Mouse (Mus musculus): ENCODE measurements around the gene Cxcr2.

The Cxcr2 gene

GRCm38 (mm10) chr1:74153461-74154184 lies at the start of gene Cxcr2:
Gene Cxcr2 (plus strand): TSS chr1:74153989.
- CTCF ChIA-PET: interaction anchor here (1.1 kb wide), 1 partner anchor 76 kb away, joined by 3 read pairs; no protein-coding TSS in a partner anchor

GRCm38 (mm10) chr1:74105660-74106059 lies 48.1 kb upstream of the Cxcr2 start:
- CTCF ChIA-PET: no interaction called here

GRCm38 (mm10) chr1:74106214-74106613 lies 47.6 kb upstream of the Cxcr2 start:
- CTCF ChIA-PET: no interaction called here

DNA sequence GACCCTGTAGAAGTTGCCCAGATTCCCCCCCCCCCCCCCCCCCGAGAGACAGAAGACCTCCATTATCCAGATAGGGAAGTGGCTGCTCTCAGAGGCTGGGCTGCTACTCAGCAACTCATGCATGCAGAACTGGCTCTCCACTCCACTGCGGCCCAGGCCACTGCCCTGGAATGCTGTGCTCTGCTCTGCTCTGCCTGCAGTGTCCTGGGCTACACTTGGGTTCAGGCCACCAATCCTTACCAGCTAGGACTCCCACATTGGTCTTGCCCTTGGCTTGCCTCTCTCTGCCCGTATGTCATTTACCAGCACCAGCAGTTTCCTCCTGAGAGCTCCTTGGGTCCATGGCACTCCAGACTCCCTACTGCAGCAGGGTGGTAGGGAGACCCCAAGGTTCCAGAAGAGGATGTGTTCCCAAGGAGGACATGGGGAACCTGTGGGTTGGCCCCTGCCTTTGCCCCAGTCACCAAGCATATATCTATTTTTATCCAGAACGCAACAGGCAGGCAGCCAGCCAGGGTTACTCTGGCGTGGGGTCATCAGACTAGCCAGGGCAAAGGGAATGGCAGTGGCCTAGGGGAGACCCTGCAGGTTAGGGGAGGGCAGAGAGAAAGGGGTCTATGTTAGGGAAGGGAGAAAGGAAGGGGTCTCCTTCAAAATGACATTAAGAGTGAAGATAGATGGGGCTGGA lies 45.7 kb upstream of the Cxcr2 start:
- CTCF ChIA-PET: no interaction called here

GRCm38 (mm10) chr1:74109670-74110069 lies 44.1 kb upstream of the Cxcr2 start:
- CTCF ChIA-PET: interaction anchor here (0.6 kb wide), 1 partner anchor 126 kb away, joined by 7 read pairs; the partner anchor contains the start of gene Arpc2

DNA sequence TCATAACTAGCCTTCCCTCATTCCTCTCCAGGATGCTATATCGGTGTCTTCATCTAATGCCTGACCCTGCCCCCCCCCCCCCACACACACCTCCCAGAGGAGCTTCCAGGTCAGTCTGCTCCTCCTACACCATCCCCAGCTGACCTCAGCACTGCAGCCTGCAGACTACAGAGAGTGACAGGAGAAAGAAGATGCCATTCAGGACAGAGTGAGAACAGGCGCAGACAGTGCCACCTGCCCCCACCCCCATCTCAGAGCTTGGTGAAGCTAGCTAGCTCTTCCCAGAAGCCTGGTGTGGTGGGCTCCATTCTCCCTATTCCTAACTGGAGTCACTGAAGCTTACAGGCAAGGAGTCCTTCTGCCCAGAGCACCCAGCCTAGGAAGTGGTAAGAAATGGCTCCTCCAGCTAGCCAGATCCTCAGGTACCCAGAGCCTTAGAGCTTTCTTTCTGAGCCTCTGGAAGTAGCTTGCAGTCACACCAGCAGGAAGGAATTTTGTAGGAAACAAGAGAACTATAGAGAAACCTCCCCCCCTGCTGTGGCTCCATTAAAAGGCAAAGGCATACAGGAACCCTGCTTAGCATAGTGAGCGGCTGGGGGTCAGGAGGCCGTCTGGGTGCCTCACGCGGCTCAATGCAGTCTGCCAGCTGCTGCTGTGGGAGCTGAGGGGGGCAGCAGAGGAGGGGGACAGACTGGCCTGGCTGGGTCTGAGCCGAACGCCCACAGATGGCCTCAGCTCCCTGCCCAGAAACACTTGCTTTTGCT lies 42.7 kb upstream of the Cxcr2 start:
- CTCF ChIA-PET: no interaction called here

DNA sequence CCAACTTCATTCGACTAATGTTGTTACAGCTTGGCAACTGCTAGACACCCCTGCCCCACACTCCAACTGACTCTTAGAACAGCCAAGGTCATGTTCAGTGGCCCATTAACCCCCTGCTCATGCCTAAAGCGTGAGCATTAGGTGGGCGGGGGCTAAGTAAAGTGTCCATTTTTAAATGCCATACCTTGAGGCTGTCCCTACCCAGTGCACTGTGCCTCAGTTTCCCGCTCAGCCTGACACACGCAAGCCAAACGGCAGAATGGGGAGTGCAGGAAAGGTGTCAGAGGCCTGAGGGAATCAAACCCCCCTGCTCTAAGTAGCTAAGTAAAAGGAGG lies 42.1 kb upstream of the Cxcr2 start:
- CTCF ChIA-PET: no interaction called here

- CTCF ChIA-PET: no interaction called here
These were observed 40.7 kb upstream of the Cxcr2 start for GRCm38 (mm10) chr1:74113071-74113470.

- CTCF ChIA-PET: no interaction called here
These were observed 35.9 kb upstream of the Cxcr2 start for GRCm38 (mm10) chr1:74117876-74118275.

DNA sequence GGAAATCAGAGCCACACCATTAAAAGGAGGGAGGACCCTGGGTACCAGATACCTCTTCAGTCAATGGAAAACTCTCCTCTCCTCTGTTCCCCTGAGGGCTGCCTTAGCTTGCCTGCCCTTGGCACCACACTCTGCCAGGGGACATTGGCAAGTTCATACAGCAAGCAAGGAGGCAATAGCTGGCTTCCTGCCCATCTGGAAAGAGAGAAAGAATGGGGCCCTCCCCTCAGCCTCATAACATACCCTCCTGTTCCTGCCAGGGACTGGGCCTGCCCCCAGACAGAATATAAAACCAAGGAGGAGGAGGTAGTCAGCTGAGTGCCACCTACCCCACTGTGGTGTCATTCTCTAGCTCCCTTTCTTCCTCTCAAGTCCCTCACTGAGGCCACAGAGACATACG lies 34.7 kb upstream of the Cxcr2 start:
- CTCF ChIA-PET: no interaction called here

- CTCF ChIA-PET: no interaction called here
These were observed 32.7 kb upstream of the Cxcr2 start for GRCm38 (mm10) chr1:74121138-74121537.

- CTCF ChIA-PET: no interaction called here
These were observed 31.8 kb upstream of the Cxcr2 start for GRCm38 (mm10) chr1:74121821-74122576.

GRCm38 (mm10) chr1:74123215-74123614 lies 30.6 kb upstream of the Cxcr2 start:
- CTCF ChIA-PET: no interaction called here

- CTCF ChIA-PET: interaction anchor here (0.6 kb wide), 1 partner anchor 334 kb away, joined by 3 read pairs; no protein-coding TSS in a partner anchor
These were observed 29.5 kb upstream of the Cxcr2 start, which contains the start of gene Tns1 for GRCm38 (mm10) chr1:74124021-74124981. Gene Tns1 (minus strand): TSS chr1:74124449.

GRCm38 (mm10) chr1:74124991-74125552 lies 28.7 kb upstream of the Cxcr2 start, which contains the start of gene Rufy4:
Gene Rufy4 (plus strand): TSS chr1:74125541.
- CTCF ChIA-PET: no interaction called here

DNA sequence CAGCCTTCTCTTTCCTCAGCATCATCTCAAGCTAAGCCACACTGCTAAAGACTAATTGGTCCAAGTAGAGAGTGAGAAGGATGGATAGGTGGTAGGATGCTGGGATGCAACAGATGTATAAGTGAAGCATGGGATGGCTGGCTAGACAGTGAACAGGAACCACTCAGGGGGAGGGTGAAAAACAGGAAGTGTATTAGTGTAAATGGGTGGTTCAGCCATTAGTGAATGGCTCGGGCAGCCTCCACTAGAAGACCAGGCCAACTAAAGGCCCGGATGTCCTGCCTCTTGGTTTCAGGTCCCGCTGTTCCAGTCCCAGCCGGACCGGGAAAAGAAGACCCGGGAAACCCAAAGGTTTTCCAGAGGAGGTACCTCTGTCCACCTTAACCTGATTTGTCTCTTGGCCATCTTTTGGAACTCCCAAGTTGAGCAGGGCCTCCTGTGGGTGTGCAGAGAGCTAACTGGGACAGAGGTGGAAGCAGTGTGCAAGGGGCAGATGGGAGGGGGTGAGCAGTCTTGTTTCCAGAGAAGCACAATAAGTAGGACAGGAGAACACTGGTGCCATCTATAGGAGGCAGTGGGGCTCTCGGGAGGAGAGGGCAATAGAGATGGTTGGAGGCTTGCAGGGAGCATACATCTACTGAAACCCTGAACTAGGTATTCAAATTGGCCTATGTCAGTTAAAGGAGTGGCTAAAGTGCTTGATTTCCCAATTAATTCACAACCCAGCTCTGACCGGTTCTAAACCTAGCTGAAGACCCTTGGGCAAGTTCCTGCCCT lies 22.7 kb upstream of the Cxcr2 start:
- CTCF ChIA-PET: no interaction called here

DNA sequence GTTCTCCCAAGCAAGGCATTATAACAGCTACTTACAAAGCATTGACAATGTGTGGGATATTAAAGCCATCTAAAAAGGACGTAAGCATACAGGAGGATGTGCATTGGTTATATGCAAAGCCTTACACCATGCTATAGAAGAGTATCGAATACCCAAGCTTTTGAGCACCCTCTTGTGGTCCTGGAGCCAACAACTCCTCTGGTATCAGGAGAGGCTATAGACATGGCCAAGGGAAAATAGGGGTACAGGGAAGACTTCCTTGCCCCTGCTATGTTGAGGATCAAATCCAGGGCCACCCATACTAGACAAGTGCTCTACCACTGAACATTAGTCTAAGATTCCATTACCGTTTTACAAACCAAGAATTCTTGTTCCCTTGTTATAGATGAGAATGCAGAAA lies 21.8 kb upstream of the Cxcr2 start:
- CTCF ChIA-PET: no interaction called here

GRCm38 (mm10) chr1:74133954-74134353 lies 19.8 kb upstream of the Cxcr2 start:
- CTCF ChIA-PET: no interaction called here

GRCm38 (mm10) chr1:74135326-74135950 lies 18.4 kb upstream of the Cxcr2 start:
- CTCF ChIA-PET: no interaction called here

Measured in spleen, embryonic (tissue).